Mouse (Mus musculus): ENCODE results near the gene Slc26a11.

GRCm38 (mm10) chr11:119325068-119325467 is 30.3 kb upstream of the Slc26a11 start:
- no peak for TF ChIP-seq POLR2A (IDR thresholded peaks at IDR 0.05; ENCODE audit: low read depth, low read length)
- no peak for TF ChIP-seq CTCF (IDR thresholded peaks at IDR 0.05; ENCODE audit: extremely low read depth, insufficient read depth, insufficient read length, insufficient replicate concordance)

Data from spleen, adult 2 months (tissue).